Mouse (Mus musculus) midbrain, embryonic 15.5 days (tissue): ENCODE data around the gene Tcf3. TPM values are rescaled to one million over a fixed set of nuclear protein-coding genes. Genes with fewer than 3 reads are reported as not detected.

Experiments
- ATAC-seq: fragments of 200-750 bp; cut with Nextera tagmentation; replicated peaks from 2 replicates; pipeline ENCODE4 v1.8.0; 2017; ENCODE audit warnings: moderate TSS enrichment
- H3K27ac ChIP-seq: fragments of 300-500 bp; sonication (generic); 2 replicates; pipeline ENCODE4 v1.5.1; 2015; ENCODE audit warnings: mild to moderate bottlenecking, inconsistent platforms
- H3K27me3 ChIP-seq: fragments of 300-500 bp; sonication (generic); replicated peaks from 2 replicates; pipeline ENCODE4 v1.6.1; 2015; ENCODE audit warnings: inconsistent platforms
- H3K36me3 ChIP-seq: fragments of 300-500 bp; sonication (generic); replicated peaks from 2 replicates; pipeline ENCODE4 v1.6.1; 2015; ENCODE audit warnings: inconsistent platforms
- H3K4me1 ChIP-seq: fragments of 300-500 bp; sonication (generic); 2 replicates; pipeline ENCODE4 v1.6.1; 2015; ENCODE audit warnings: inconsistent platforms
- H3K4me2 ChIP-seq: fragments of 300-500 bp; sonication (generic); 2 replicates; pipeline ENCODE4 v1.6.1; 2015; ENCODE audit warnings: inconsistent platforms, mild to moderate bottlenecking, moderate library complexity
- H3K4me3 ChIP-seq: fragments of 300-500 bp; sonication (generic); 2 replicates; pipeline ENCODE4 v1.5.1; 2015; ENCODE audit warnings: mild to moderate bottlenecking, inconsistent platforms
- H3K9ac ChIP-seq: fragments of 300-500 bp; sonication (generic); 2 replicates; pipeline ENCODE4 v1.6.1; 2015; ENCODE audit warnings: mild to moderate bottlenecking, inconsistent platforms
- H3K9me3 ChIP-seq: fragments of 300-500 bp; sonication (generic); 2 replicates; pipeline ENCODE4 v1.6.1; 2016; ENCODE audit warnings: inconsistent platforms
- WGBS: fragments of 180-500 bp; shearing (Covaris S2); methylation state at CpG from one replicate; pipeline ENCODE4 v1.1.7; 2015; ENCODE audit warnings: mixed read lengths; 5-methylcytosine and 5-hydroxymethylcytosine counted together
- polyA plus RNA-seq: library from polyadenylated mRNA; unstranded; fragments of >200 nt; fragmentation: Nextera tagmentation; extraction: Ambion mirVana; gene quantifications from 2 replicates; pipeline ENCODE4 v1.2.1, GENCODE M21; 2015

Tcf3 gene
- polyA plus RNA-seq = 44.9 and 55.8 TPM in 2 replicates

GRCm38 (mm10) chr10:80433513-80434232, at the start of gene Tcf3:
Tcf3 (minus strand) TSS chr10:80433647.
- peak within 1 kb of the TSS; percentile 68 for H3K4me2 ChIP-seq
- H3K27me3 ChIP-seq = no peaks in the 10 kb centered on the region
- peaks cover 20% of the 10 kb centered on the region for H3K4me1 ChIP-seq
- H3K27ac ChIP-seq = peak within 1 kb of the TSS; percentile 92
- peak within 1 kb of the TSS; percentile 91 for H3K4me3 ChIP-seq
- peak; percentile 93 for ATAC-seq
- H3K9ac ChIP-seq = peak within 1 kb of the TSS; percentile 95
- peaks cover 5% of the 10 kb centered on the region; the same call in 1 of the 2 replicates for H3K36me3 ChIP-seq
- H3K9me3 ChIP-seq = no peaks in the 10 kb centered on the region
- under 1% methylated on average over 51 of the region's 61 CpGs for WGBS

GRCm38 (mm10) chr10:80481002-80481401, 47.6 kb upstream of the Tcf3 start:
- H3K9ac ChIP-seq = no peak overlapping the region
- peaks cover 8% of the 10 kb centered on the region for H3K4me1 ChIP-seq
- no peak overlapping the region for H3K4me3 ChIP-seq
- ATAC-seq = no peak
- H3K4me2 ChIP-seq = no peak overlapping the region
- peaks cover 16% of the 10 kb centered on the region for H3K27me3 ChIP-seq
- no peaks in the 10 kb centered on the region for H3K36me3 ChIP-seq
- H3K9me3 ChIP-seq = no peaks in the 10 kb centered on the region
- whole genome bisulfite sequencing = 23% methylated on average over 5 of the region's 5 CpGs
- no peak overlapping the region for H3K27ac ChIP-seq

- Histone ChIP-seq H3K9ac (no peak overlapping the region), H3K9me3 (no peaks in the 10 kb centered on the region), H3K36me3 (no peaks in the 10 kb centered on the region), H3K4me1 (peaks cover 15% of the 10 kb centered on the region), H3K4me2 (no peak overlapping the region), H3K4me3 (no peak overlapping the region), H3K27ac (no peak overlapping the region), H3K27me3 (peaks cover 7% of the 10 kb centered on the region)
- 81% methylated on average over 5 of the region's 5 CpGs for WGBS
- no peak for ATAC-seq
These were observed 45.1 kb upstream of the Tcf3 start for GRCm38 (mm10) chr10:80478531-80478930.

- ATAC-seq = peak; percentile 92
- Histone ChIP-seq H3K36me3 (no peaks in the 10 kb centered on the region), H3K4me1 (peaks cover 8% of the 10 kb centered on the region; the same call in 1 of the 2 replicates), H3K4me3 (peak overlapping the region; percentile 54), H3K4me2 (peak overlapping the region; percentile 61), H3K27ac (peak overlapping the region; percentile 78), H3K27me3 (peaks cover 18% of the 10 kb centered on the region), H3K9ac (peak overlapping the region; percentile 50), H3K9me3 (no peaks in the 10 kb centered on the region)
- WGBS = under 1% methylated on average over 55 of the region's 58 CpGs
These were observed 42.0 kb upstream of the Tcf3 start for GRCm38 (mm10) chr10:80475290-80475959.

- Histone ChIP-seq H3K27me3 (peaks cover 3% of the 10 kb centered on the region; the same call in 1 of the 2 replicates), H3K4me2 (no peak overlapping the region), H3K9me3 (no peaks in the 10 kb centered on the region), H3K4me3 (no peak overlapping the region), H3K9ac (no peak overlapping the region), H3K4me1 (peaks cover 4% of the 10 kb centered on the region; the same call in 1 of the 2 replicates), H3K27ac (no peak overlapping the region), H3K36me3 (no peaks in the 10 kb centered on the region)
- ATAC-seq = no peak
- WGBS = 58% methylated on average over 5 of the region's 5 CpGs
These were observed 31.6 kb upstream of the Tcf3 start for GRCm38 (mm10) chr10:80465066-80465465.

- no peak overlapping the region for H3K9ac ChIP-seq
- H3K27ac ChIP-seq = no peak overlapping the region
- H3K4me2 ChIP-seq = peak overlapping the region; percentile 33; the same call in 1 of the 2 replicates
- no peaks in the 10 kb centered on the region for H3K9me3 ChIP-seq
- H3K27me3 ChIP-seq = peaks cover 3% of the 10 kb centered on the region; the same call in 1 of the 2 replicates
- no peak overlapping the region for H3K4me3 ChIP-seq
- peaks cover 4% of the 10 kb centered on the region; the same call in 1 of the 2 replicates for H3K4me1 ChIP-seq
- ATAC-seq = no peak
- H3K36me3 ChIP-seq = no peaks in the 10 kb centered on the region
- 4% methylated on average over 18 of the region's 19 CpGs for WGBS
These were observed 31.1 kb upstream of the Tcf3 start for GRCm38 (mm10) chr10:80464381-80465035.

GRCm38 (mm10) chr10:80461346-80461745, 27.9 kb upstream of the Tcf3 start:
- no peaks in the 10 kb centered on the region for H3K36me3 ChIP-seq
- peaks cover 3% of the 10 kb centered on the region; the same call in 1 of the 2 replicates for H3K27me3 ChIP-seq
- no peak for ATAC-seq
- no peaks in the 10 kb centered on the region for H3K9me3 ChIP-seq
- H3K9ac ChIP-seq = no peak overlapping the region
- no peak overlapping the region for H3K4me3 ChIP-seq
- 78% methylated on average over 7 of the region's 7 CpGs for WGBS
- H3K4me1 ChIP-seq = peaks cover 4% of the 10 kb centered on the region; the same call in 1 of the 2 replicates
- H3K4me2 ChIP-seq = no peak overlapping the region
- H3K27ac ChIP-seq = no peak overlapping the region

GRCm38 (mm10) chr10:80460324-80460723, 26.9 kb upstream of the Tcf3 start:
- H3K27me3 ChIP-seq = 0 out of 2 replicates have a peak, but pooled peaks cover under 1% of the 10 kb centered on the region
- no peak overlapping the region for H3K4me2 ChIP-seq
- H3K27ac ChIP-seq = no peak overlapping the region
- peaks cover 4% of the 10 kb centered on the region; the same call in 1 of the 2 replicates for H3K4me1 ChIP-seq
- H3K9ac ChIP-seq = no peak overlapping the region
- no peak overlapping the region for H3K4me3 ChIP-seq
- no peaks in the 10 kb centered on the region for H3K36me3 ChIP-seq
- 66% methylated on average over 4 of the region's 4 CpGs for WGBS
- no peaks in the 10 kb centered on the region for H3K9me3 ChIP-seq
- ATAC-seq = no peak

GRCm38 (mm10) chr10:80459671-80460070, 26.2 kb upstream of the Tcf3 start:
- Histone ChIP-seq H3K36me3 (no peaks in the 10 kb centered on the region), H3K27me3 (no peaks in the 10 kb centered on the region), H3K4me2 (no peak overlapping the region), H3K27ac (no peak overlapping the region), H3K9me3 (no peaks in the 10 kb centered on the region), H3K4me1 (peaks cover 3% of the 10 kb centered on the region; the same call in 1 of the 2 replicates), H3K9ac (no peak overlapping the region), H3K4me3 (no peak overlapping the region)
- 90% methylated on average over 11 of the region's 11 CpGs for WGBS
- no peak for ATAC-seq

- H3K4me1 ChIP-seq = no peaks in the 10 kb centered on the region
- no peak overlapping the region for H3K9ac ChIP-seq
- H3K36me3 ChIP-seq = no peaks in the 10 kb centered on the region
- no peak overlapping the region for H3K4me2 ChIP-seq
- 82% methylated on average over 9 of the region's 10 CpGs for WGBS
- no peaks in the 10 kb centered on the region for H3K27me3 ChIP-seq
- H3K4me3 ChIP-seq = no peak overlapping the region
- H3K27ac ChIP-seq = no peak overlapping the region
- no peak for ATAC-seq
- H3K9me3 ChIP-seq = no peaks in the 10 kb centered on the region
These were observed 25.8 kb upstream of the Tcf3 start for GRCm38 (mm10) chr10:80459236-80459635.

- H3K9ac ChIP-seq = no peak overlapping the region
- H3K27me3 ChIP-seq = no peaks in the 10 kb centered on the region
- 83% methylated on average over 5 of the region's 5 CpGs for WGBS
- no peak for ATAC-seq
- no peaks in the 10 kb centered on the region for H3K36me3 ChIP-seq
- no peaks in the 10 kb centered on the region for H3K9me3 ChIP-seq
- H3K4me2 ChIP-seq = no peak overlapping the region
- H3K4me3 ChIP-seq = no peak overlapping the region
- H3K27ac ChIP-seq = no peak overlapping the region
- no peaks in the 10 kb centered on the region for H3K4me1 ChIP-seq
These were observed 22.2 kb upstream of the Tcf3 start for GRCm38 (mm10) chr10:80455697-80456096.

GRCm38 (mm10) chr10:80454781-80455180, 21.3 kb upstream of the Tcf3 start:
- 0 out of 2 replicates have a peak, but pooled peaks cover 3% of the 10 kb centered on the region for H3K27me3 ChIP-seq
- WGBS = 86% methylated on average over 5 of the region's 5 CpGs
- H3K9ac ChIP-seq = no peak overlapping the region
- no peaks in the 10 kb centered on the region for H3K4me1 ChIP-seq
- no peak overlapping the region for H3K4me3 ChIP-seq
- no peak for ATAC-seq
- no peaks in the 10 kb centered on the region for H3K9me3 ChIP-seq
- H3K4me2 ChIP-seq = no peak overlapping the region
- no peak overlapping the region for H3K27ac ChIP-seq
- no peaks in the 10 kb centered on the region for H3K36me3 ChIP-seq
